Mouse (Mus musculus) liver, embryonic 16.5 days (tissue): ENCODE data around the gene Timp3. TPM values are rescaled to one million over a fixed set of nuclear protein-coding genes. Genes with fewer than 3 reads are reported as not detected.

Experiments used
- ATAC-seq: fragments of 200-750 bp; cut with Nextera tagmentation; 2 replicates; pipeline ENCODE4 v1.8.0; 2017; ENCODE audit warnings: low read depth, mild to moderate bottlenecking, moderate number of reproducible peaks, moderate library complexity
- H3K27ac ChIP-seq: fragments of 300-500 bp; sonication (generic); 2 replicates; pipeline ENCODE4 v1.5.1; 2014; ENCODE audit warnings: mild to moderate bottlenecking, low read length
- H3K27me3 ChIP-seq: fragments of 300-500 bp; sonication (generic); 2 replicates; pipeline ENCODE4 v1.6.1; 2014; ENCODE audit warnings: low read depth, low read length, mixed read lengths; ENCODE audit not compliant: control insufficient read depth, insufficient read depth
- H3K36me3 ChIP-seq: fragments of 300-500 bp; sonication (generic); 2 replicates; pipeline ENCODE4 v1.6.1; 2014; ENCODE audit warnings: mild to moderate bottlenecking; ENCODE audit not compliant: control insufficient read depth, insufficient read depth
- H3K4me1 ChIP-seq: fragments of 300-500 bp; sonication (generic); 2 replicates; pipeline ENCODE4 v1.6.1; 2014; ENCODE audit warnings: low read depth, low read length, mixed read lengths; ENCODE audit not compliant: control insufficient read depth
- H3K4me2 ChIP-seq: fragments of 300-500 bp; sonication (generic); 2 replicates; pipeline ENCODE4 v1.6.1; 2014; ENCODE audit warnings: low read depth, low read length, mixed read lengths
- H3K4me3 ChIP-seq: fragments of 300-500 bp; sonication (generic); 2 replicates; pipeline ENCODE4 v1.5.1; 2014; ENCODE audit warnings: low read depth, mild to moderate bottlenecking, low read length
- H3K9ac ChIP-seq: fragments of 300-500 bp; sonication (generic); 2 replicates; pipeline ENCODE4 v1.6.1; 2014; ENCODE audit warnings: low read depth, low read length
- H3K9me3 ChIP-seq: fragments of 300-500 bp; sonication (generic); replicated peaks from 2 replicates; pipeline ENCODE4 v1.6.1; 2016; ENCODE audit warnings: low read length; ENCODE audit not compliant: control insufficient read depth
- WGBS: fragments of 180-500 bp; shearing (Covaris S2); extraction: QIAGEN DNeasy Blood & Tissue Kit; methylation state at CpG from one replicate; pipeline ENCODE4 v1.1.7; 2014; ENCODE audit not compliant: insufficient replicate concordance; 5-methylcytosine and 5-hydroxymethylcytosine counted together
- polyA plus RNA-seq: library from polyadenylated mRNA; unstranded; fragments of >200 nt; fragmentation: Nextera tagmentation; extraction: Ambion mirVana; gene quantifications from 2 replicates; pipeline ENCODE4 v1.2.1, GENCODE M21; 2015

The Timp3 gene
- polyA plus RNA-seq, 1 experiment from 2014 or later = 7.3 TPM

- H3K36me3 ChIP-seq = no peaks in the 10 kb centered on the region
- H3K9me3 ChIP-seq = no peaks in the 10 kb centered on the region
- H3K27ac ChIP-seq = no peak overlapping the region
- no peak overlapping the region for H3K4me3 ChIP-seq
- no peak overlapping the region for H3K9ac ChIP-seq
- ATAC-seq = no peak
- WGBS = 64% methylated on average over 5 of the region's 5 CpGs
- no peak overlapping the region for H3K4me2 ChIP-seq
- H3K4me1 ChIP-seq = no peaks in the 10 kb centered on the region
- H3K27me3 ChIP-seq = no peaks in the 10 kb centered on the region
These were observed 18.5 kb downstream of the Timp3 start for GRCm38 (mm10) chr10:86318552-86319140.

- no peak overlapping the region for H3K4me3 ChIP-seq
- ATAC-seq = no peak
- H3K9ac ChIP-seq = no peak overlapping the region
- H3K4me1 ChIP-seq = no peaks in the 10 kb centered on the region
- H3K36me3 ChIP-seq = no peaks in the 10 kb centered on the region
- H3K9me3 ChIP-seq = no peaks in the 10 kb centered on the region
- H3K27ac ChIP-seq = no peak overlapping the region
- H3K27me3 ChIP-seq = no peaks in the 10 kb centered on the region
- H3K4me2 ChIP-seq = no peak overlapping the region
- WGBS = 52% methylated on average over 3 of the region's 3 CpGs
These were observed 19.4 kb downstream of the Timp3 start for GRCm38 (mm10) chr10:86319526-86319925.

DNA sequence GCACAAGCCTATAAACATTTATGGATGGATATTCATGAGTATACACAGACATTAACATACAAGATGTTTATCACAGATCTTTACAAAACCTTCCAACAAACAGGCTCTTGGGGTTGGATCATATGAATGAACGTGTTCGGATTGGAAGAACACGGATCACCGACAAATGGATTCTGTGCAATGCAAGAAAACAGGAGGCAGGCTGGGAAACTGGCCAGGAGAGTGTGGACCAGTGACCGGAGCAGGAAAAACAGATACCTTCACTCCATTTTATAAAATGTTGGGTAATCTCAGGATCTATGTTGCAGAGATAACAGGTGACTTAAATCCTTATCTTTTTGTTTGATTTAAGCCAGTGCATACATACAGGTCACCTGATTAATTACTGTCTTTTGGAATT lies 20.0 kb downstream of the Timp3 start:
- WGBS = 84% methylated on average over 5 of the region's 5 CpGs
- no peak for ATAC-seq
- no peak overlapping the region for H3K4me3 ChIP-seq
- H3K9me3 ChIP-seq = no peaks in the 10 kb centered on the region
- H3K27me3 ChIP-seq = no peaks in the 10 kb centered on the region
- no peaks in the 10 kb centered on the region for H3K4me1 ChIP-seq
- no peak overlapping the region for H3K4me2 ChIP-seq
- H3K27ac ChIP-seq = no peak overlapping the region
- no peak overlapping the region for H3K9ac ChIP-seq
- no peaks in the 10 kb centered on the region for H3K36me3 ChIP-seq

DNA sequence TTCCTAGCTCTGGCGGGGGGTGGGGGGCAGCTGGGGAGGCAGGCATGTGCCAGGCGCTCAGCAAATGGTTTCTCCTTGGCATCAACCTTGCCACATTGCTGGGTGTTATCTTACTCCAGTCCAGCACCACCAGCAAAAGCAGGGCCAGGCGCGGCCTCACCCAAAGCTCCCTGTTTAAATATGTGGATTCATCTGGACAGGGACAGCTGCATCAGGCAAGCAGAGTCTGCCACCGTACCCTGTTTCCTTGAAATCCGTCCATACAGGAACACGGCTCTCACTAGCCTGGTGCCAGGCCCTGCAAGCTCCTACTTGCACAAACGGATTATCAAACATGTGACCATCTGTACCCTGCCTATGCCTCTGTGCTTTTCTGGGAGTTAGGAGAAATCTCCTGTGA lies 21.0 kb downstream of the Timp3 start:
- no peak overlapping the region for H3K4me2 ChIP-seq
- no peak overlapping the region for H3K27ac ChIP-seq
- no peaks in the 10 kb centered on the region for H3K27me3 ChIP-seq
- H3K9me3 ChIP-seq = no peaks in the 10 kb centered on the region
- no peak for ATAC-seq
- H3K4me1 ChIP-seq = no peaks in the 10 kb centered on the region
- no peaks in the 10 kb centered on the region for H3K36me3 ChIP-seq
- WGBS = 69% methylated on average over 8 of the region's 8 CpGs
- H3K4me3 ChIP-seq = no peak overlapping the region
- no peak overlapping the region for H3K9ac ChIP-seq

DNA sequence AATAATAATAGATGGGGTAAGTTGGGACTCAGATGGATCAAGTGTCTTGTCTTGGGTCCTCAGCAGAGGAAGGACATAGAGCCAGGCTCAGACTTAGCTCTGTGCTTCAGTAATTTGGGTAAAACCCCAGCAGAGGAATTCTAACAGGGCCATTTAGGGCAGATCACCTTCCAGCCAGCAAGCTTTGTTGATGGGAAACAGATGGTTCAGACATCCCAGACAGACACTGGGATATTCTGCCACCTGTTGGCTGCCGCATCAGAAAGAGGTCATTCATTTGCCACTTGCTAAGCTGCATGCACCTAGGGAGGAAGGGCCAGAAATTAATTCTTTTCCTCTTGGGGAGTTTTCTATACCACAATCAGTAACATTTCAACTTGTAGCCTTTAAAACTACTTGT lies 21.8 kb downstream of the Timp3 start:
- 76% methylated on average over 1 of the region's 1 CpGs for WGBS
- Histone ChIP-seq H3K9me3 (no peaks in the 10 kb centered on the region), H3K27me3 (no peaks in the 10 kb centered on the region), H3K4me2 (no peak overlapping the region), H3K27ac (no peak overlapping the region), H3K4me3 (no peak overlapping the region), H3K36me3 (no peaks in the 10 kb centered on the region), H3K9ac (no peak overlapping the region), H3K4me1 (no peaks in the 10 kb centered on the region)
- ATAC-seq = no peak

- WGBS = 54% methylated on average over 4 of the region's 4 CpGs
- Histone ChIP-seq H3K27me3 (no peaks in the 10 kb centered on the region), H3K36me3 (no peaks in the 10 kb centered on the region), H3K4me2 (no peak overlapping the region), H3K4me3 (no peak overlapping the region), H3K9me3 (no peaks in the 10 kb centered on the region), H3K9ac (no peak overlapping the region), H3K4me1 (no peaks in the 10 kb centered on the region), H3K27ac (no peak overlapping the region)
- no peak for ATAC-seq
These were observed 23.3 kb downstream of the Timp3 start for GRCm38 (mm10) chr10:86323275-86323994.

GRCm38 (mm10) chr10:86325272-86325671 lies 25.1 kb downstream of the Timp3 start:
- Histone ChIP-seq H3K4me3 (no peak overlapping the region), H3K4me1 (peaks cover 14% of the 10 kb centered on the region), H3K27ac (no peak overlapping the region), H3K9ac (no peak overlapping the region), H3K27me3 (no peaks in the 10 kb centered on the region), H3K9me3 (no peaks in the 10 kb centered on the region), H3K36me3 (no peaks in the 10 kb centered on the region), H3K4me2 (no peak overlapping the region)
- no peak for ATAC-seq
- WGBS = 32% methylated on average over 6 of the region's 6 CpGs

DNA sequence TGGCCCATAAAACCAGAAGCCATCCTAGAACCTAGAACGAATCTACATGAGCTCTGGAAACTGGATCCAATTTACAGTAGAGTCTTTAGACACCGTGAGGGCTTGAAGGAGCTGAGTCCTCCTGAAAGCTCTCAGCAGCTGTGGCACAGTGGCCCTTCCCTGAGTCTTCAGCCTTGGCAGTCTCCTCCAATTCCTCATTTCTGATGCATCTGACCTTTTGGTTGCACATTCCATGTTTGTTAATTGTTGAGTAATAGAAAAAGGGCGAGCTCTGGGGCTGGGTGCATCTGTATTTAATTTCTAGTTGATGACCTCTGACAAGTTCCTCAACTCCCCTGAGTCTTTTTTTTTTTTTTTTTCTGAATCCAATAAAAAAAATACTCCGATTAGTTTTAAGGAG lies 28.0 kb downstream of the Timp3 start:
- peaks cover 27% of the 10 kb centered on the region for H3K4me1 ChIP-seq
- H3K9ac ChIP-seq = no peak overlapping the region
- ATAC-seq = no peak
- H3K36me3 ChIP-seq = no peaks in the 10 kb centered on the region
- no peaks in the 10 kb centered on the region for H3K9me3 ChIP-seq
- WGBS = 68% methylated on average over 4 of the region's 4 CpGs
- no peak overlapping the region for H3K4me3 ChIP-seq
- H3K27me3 ChIP-seq = no peaks in the 10 kb centered on the region
- no peak overlapping the region for H3K27ac ChIP-seq
- no peak overlapping the region for H3K4me2 ChIP-seq

- WGBS = 48% methylated on average over 2 of the region's 2 CpGs
- H3K27ac ChIP-seq = no peak overlapping the region
- no peak overlapping the region for H3K4me3 ChIP-seq
- H3K9me3 ChIP-seq = no peaks in the 10 kb centered on the region
- no peaks in the 10 kb centered on the region for H3K27me3 ChIP-seq
- peaks cover 33% of the 10 kb centered on the region for H3K4me1 ChIP-seq
- H3K9ac ChIP-seq = no peak overlapping the region
- no peaks in the 10 kb centered on the region for H3K36me3 ChIP-seq
- no peak for ATAC-seq
- H3K4me2 ChIP-seq = no peak overlapping the region
These were observed 28.5 kb downstream of the Timp3 start for GRCm38 (mm10) chr10:86328691-86329090.
